Mouse (Mus musculus): ENCODE measurements around the gene Samd9l.
"Not testable (repeated sequence)": the region's sequence is repeated elsewhere in the genome, so short reads cannot be mapped to it uniquely, and the experiment has no call there.

Samd9l gene

GRCm38 (mm10) chr6:3343603-3344247 lies 55.6 kb downstream of the Samd9l start:
- DNase-seq (ENCODE audit: extremely low read depth, insufficient read length, low spot score): not testable (repeated sequence)

DNA sequence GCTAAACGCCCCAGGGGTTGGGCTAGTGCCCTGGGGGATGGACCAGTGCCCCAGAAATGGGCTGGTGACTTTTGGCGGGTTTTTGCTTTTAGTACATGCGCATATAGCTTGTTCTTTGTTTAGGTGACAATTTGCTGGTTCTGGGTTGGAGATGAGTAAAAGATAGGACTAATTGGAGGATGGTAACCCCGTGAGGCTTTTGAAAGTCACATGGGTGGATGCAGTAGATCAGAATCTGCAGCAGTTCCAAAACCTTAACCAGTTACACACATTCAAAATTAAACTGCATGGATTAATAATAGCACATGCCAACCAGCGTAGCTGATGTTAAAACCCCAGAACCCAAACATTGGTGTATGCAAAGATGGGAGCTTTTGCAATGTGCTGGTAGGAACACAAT lies 57.9 kb downstream of the Samd9l start:
- DNase-seq (ENCODE audit: extremely low read depth, insufficient read length, low spot score): no peak

DNA sequence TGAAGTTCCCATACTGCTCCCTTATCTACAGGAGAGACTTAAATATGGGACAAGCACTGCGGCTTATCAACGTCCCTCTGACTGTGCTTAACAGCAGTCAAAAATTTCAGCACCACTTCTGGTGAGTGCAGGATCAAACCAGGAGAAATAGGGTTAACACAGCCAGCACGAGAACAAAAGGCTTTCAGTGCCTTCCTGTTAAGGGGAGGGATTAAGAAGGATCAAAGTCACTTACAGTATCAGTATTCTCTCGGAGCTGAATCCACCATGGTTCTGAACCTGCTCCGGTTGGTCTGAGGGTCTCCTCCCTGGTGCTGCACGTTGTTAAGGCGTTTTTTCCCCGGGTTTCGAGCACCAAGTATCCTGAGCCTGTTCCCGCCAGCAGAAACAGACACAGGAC lies 58.4 kb downstream of the Samd9l start:
- not testable (repeated sequence) for DNase-seq (ENCODE audit: extremely low read depth, insufficient read length, low spot score)

GRCm38 (mm10) chr6:3339131-3339530 lies 60.2 kb downstream of the Samd9l start:
- DNase-seq (ENCODE audit: extremely low read depth, insufficient read length, low spot score): not testable (repeated sequence)
